Mouse (Mus musculus): ENCODE results near the gene Gm12166.

Gm12166 gene

GRCm38 (mm10) chr11:46052105-46052659, at the start of gene Gm12166:
TSS of gene Gm12166 (minus strand) at chr11:46052321.
- ChIA-PET POLR2A (interaction anchor here in 1 of 4 experiments (0.8 kb wide), 1 partner anchor 43 kb away, joined by 3 read pairs; no protein-coding TSS in a partner anchor), CTCF (interaction anchor here in 2 of 4 experiments (0.6 to 0.9 kb wide), 2 partner anchors 92 to 125 kb away, joined by 3 read pairs; no protein-coding TSS in a partner anchor)

DNA sequence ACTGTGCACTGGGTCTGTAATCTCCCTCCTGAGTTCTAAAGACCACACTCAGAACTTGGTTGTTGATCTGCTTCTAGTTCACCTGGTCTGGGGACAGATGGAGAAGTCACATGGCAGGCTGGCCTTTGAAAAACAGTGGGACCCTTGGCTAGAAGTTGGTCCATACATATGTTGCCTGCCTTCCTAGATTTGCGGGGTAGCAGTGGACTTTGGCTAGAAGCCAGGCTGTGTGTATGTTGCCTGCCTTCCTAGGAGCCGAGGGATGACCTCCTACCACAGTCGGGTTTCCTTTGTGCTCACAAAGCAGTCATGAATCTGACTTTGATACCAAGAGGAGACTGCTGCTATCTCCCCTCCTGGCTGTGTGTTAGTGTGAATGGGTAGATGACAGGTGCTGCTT, 44.9 kb upstream of the Gm12166 start:
- ChIA-PET POLR2A (interaction anchor here in 2 of 4 experiments (1.3 to 4.5 kb wide), 8 partner anchors 8 to 30 kb away, joined by 4 to 58 read pairs (median 22); no protein-coding TSS in a partner anchor), CTCF (interaction anchor here in 2 of 4 experiments (0.7 kb wide), 2 partner anchors 18 to 77 kb away, joined by 3 to 5 read pairs; no protein-coding TSS in a partner anchor)

- ChIA-PET POLR2A (interaction anchor here in 3 of 4 experiments (0.6 to 3.2 kb wide), 26 partner anchors 9 to 221 kb away, joined by 3 to 58 read pairs (median 5); partner anchors contain the start of genes Adam19 (in 1 of the 3) and Thg1l (in 1 of the 3)), CTCF (interaction anchor here in 3 of 4 experiments (0.6 to 1.4 kb wide), 5 partner anchors 19 to 142 kb away, joined by 3 to 9 read pairs (median 3); no protein-coding TSS in a partner anchor)
These were observed 44.1 kb upstream of the Gm12166 start for GRCm38 (mm10) chr11:46096265-46096649.

DNA sequence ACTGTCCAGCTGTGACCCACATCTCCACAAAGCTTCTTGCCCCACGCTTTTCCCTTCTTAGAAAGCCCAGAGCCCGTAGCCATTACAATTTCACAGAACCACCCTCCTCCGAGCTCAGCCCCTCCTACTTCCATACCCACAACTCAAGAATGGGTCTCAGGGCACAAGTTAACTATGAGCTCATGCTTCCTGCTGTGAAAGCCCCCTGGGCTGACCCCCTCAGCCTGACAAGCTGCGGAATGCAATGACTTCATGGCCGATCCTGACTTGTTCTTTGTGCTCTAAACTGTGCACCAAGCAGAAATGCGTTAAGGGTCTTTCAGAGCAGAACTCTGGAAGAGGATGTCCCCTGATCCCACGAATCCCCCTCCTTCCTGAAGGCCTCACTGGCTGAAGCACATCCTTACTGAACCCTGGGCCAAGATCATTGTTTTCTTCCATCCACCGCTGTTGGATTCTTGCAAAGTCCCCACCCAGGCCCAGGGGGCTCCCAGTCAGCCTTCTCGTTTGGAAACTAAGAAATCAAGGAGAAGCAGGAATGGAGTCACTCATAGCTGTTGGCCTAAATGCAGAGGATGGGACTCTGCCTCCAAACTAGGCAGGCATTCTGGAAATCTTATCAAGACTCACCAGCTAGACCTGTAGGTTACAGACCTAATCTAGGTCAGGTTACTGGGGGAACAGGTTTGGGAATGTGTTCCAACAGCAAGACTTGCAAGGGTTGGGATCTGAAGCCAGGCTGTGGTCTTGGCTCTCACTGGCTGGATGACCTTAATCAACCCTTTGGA, 43.5 kb upstream of the Gm12166 start:
- ChIA-PET POLR2A (interaction anchor here in 3 of 4 experiments (0.6 to 3.2 kb wide), 36 partner anchors 9 to 220 kb away, joined by 3 to 58 read pairs (median 4); partner anchors contain the start of genes Adam19 (in 1 of the 3) and Thg1l (in 1 of the 3)), CTCF (interaction anchor here in 3 of 4 experiments (1.0 to 1.4 kb wide), 3 partner anchors 20 to 123 kb away, joined by 3 to 9 read pairs (median 4); no protein-coding TSS in a partner anchor)

GRCm38 (mm10) chr11:46092121-46092520, 40.0 kb upstream of the Gm12166 start:
- CTCF ChIA-PET = interaction anchor here in 1 of 4 experiments (0.9 to 1.1 kb wide), 2 partner anchors 35 to 183 kb away, joined by 3 read pairs; no protein-coding TSS in a partner anchor
- POLR2A ChIA-PET = interaction anchor here in 2 of 4 experiments (0.6 to 4.5 kb wide), 13 partner anchors 9 to 478 kb away, joined by 3 to 45 read pairs (median 15); partner anchors contain the start of gene Adam19 (in 1 of the 2)

- ChIA-PET CTCF (interaction anchor here in 2 of 4 experiments (0.8 to 1.1 kb wide), 3 partner anchors 20 to 184 kb away, joined by 3 read pairs; no protein-coding TSS in a partner anchor), POLR2A (interaction anchor here (0.6 to 5.1 kb wide), 38 partner anchors 8 to 57 kb away, joined by 3 to 45 read pairs (median 4); partner anchors contain the start of gene Adam19 (in 1 of the 4))
These were observed 39.0 kb upstream of the Gm12166 start for GRCm38 (mm10) chr11:46090951-46091667.

GRCm38 (mm10) chr11:46090036-46090725, 38.1 kb upstream of the Gm12166 start:
- CTCF ChIA-PET = interaction anchor here in 1 of 4 experiments (0.8 kb wide), 1 partner anchor 19 kb away, joined by 3 read pairs; no protein-coding TSS in a partner anchor
- POLR2A ChIA-PET = interaction anchor here in 3 of 4 experiments (0.7 to 5.1 kb wide), 30 partner anchors 9 to 58 kb away, joined by 3 to 45 read pairs (median 8); partner anchors contain the start of gene Adam19 (in 1 of the 3)

DNA sequence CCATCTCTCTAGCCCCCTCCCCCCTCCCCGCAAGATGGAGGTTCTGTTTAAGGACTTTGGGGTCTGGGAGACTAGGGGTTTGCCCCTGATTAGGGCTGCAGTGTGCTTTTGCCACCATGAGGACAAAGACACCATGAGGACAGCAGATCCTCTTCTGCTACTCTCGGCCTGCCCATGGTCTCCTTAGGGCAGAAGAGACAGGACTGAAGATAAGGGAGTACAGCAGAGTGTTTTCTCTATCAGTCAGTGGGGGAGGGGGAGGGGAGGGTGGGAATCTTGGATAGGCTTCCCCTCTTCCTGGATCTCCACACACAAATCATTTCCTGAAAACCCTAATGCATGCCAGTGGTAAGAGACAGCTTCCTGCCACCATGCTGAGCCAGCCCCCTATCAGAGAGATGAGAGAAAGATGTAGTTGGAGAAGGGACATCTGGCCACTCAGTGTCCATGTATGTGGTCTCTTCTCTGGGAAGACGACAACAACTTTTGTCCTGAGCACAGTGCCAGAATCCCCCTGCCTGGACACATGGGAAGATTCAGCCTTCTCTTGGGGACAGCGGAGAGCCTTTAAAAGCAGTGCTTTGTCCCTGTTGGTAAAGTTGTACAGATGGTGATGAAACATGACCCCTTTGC, 37.1 kb upstream of the Gm12166 start:
- CTCF ChIA-PET = no interaction called here

GRCm38 (mm10) chr11:46086446-46086845, 34.3 kb upstream of the Gm12166 start:
- POLR2A ChIA-PET = interaction anchor here in 2 of 4 experiments (1.0 to 5.1 kb wide), 13 partner anchors 9 to 31 kb away, joined by 3 to 38 read pairs (median 5); no protein-coding TSS in a partner anchor
- CTCF ChIA-PET = no interaction called here

More for the DNA sequence above, 37.1 kb upstream of the Gm12166 start:
- POLR2A ChIA-PET = interaction anchor here in 2 of 4 experiments (1.2 to 5.1 kb wide), 15 partner anchors 8 to 42 kb away, joined by 3 to 45 read pairs (median 12); no protein-coding TSS in a partner anchor

DNA sequence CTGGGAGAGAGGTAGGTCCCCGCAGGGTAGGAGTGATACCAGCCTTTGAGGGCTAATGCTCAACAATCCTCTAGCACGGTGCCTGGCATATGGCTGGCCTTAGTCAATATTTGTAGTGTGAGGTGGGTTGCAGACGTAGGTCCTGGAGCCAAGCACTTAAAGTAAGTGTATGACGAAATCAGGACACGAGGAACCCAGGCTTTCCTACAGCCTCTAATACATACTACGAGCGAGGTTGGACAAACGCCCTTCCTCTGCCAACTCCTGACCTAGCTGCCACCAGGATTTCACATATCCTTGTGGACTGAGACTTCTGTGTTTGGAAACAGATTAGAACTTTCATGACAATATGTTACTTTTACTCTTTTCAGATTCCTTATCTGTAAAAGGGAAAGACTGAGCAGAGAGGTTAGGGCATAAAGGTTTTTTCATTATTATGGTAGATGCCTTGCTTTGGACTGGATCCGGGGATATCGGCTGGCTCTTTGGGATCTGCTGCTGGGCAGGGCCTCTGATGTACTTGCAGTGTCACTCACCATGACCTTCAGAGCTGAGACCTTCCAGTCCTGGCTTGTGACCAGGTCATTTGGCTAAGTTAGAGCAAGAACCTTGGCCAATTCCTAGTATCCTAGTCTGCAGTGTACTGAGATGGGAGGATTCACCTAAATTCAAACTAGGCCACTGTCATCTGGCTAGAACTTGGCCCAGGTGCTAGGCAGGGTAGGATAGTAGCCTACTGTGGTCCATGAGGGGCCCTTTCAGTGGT, 33.5 kb upstream of the Gm12166 start:
- CTCF ChIA-PET = no interaction called here
- POLR2A ChIA-PET = interaction anchor here in 3 of 4 experiments (0.9 to 5.1 kb wide), 17 partner anchors 10 to 41 kb away, joined by 3 to 38 read pairs (median 5); no protein-coding TSS in a partner anchor

DNA sequence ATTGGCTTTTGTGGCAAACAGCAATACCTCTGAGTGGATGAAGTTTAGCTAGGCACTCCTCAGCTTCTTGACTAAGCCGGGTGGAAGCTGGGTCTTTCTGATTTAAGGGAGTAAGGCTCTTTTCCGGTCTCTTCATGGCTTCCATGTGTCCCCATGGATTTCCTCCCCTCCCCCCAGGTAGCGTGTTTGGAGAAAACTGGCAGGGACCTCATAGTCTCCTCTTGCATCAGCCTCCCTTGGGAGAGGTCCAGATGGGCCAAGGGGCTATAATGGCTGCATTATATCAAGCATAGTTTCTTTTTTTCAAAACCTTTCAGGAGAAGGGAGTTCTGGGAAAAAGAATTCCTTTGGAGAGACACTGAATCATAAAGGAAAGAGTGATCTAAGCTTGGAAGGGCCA, 32.4 kb upstream of the Gm12166 start:
- ChIA-PET CTCF (no interaction called here), POLR2A (interaction anchor here in 3 of 4 experiments (0.6 to 4.6 kb wide), 17 partner anchors 11 to 124 kb away, joined by 3 to 21 read pairs (median 4); no protein-coding TSS in a partner anchor)

GRCm38 (mm10) chr11:46083835-46084444, 31.8 kb upstream of the Gm12166 start:
- ChIA-PET CTCF (no interaction called here), POLR2A (interaction anchor here in 2 of 4 experiments (0.6 to 4.6 kb wide), 12 partner anchors 11 to 39 kb away, joined by 3 to 21 read pairs (median 4); no protein-coding TSS in a partner anchor)

GRCm38 (mm10) chr11:46083405-46083804, 31.3 kb upstream of the Gm12166 start:
- CTCF ChIA-PET = interaction anchor here in 1 of 4 experiments (0.6 kb wide), 1 partner anchor 33 kb away, joined by 4 read pairs; no protein-coding TSS in a partner anchor
- POLR2A ChIA-PET = interaction anchor here in 2 of 4 experiments (0.6 to 4.6 kb wide), 5 partner anchors 12 to 32 kb away, joined by 4 to 21 read pairs (median 14); no protein-coding TSS in a partner anchor

DNA sequence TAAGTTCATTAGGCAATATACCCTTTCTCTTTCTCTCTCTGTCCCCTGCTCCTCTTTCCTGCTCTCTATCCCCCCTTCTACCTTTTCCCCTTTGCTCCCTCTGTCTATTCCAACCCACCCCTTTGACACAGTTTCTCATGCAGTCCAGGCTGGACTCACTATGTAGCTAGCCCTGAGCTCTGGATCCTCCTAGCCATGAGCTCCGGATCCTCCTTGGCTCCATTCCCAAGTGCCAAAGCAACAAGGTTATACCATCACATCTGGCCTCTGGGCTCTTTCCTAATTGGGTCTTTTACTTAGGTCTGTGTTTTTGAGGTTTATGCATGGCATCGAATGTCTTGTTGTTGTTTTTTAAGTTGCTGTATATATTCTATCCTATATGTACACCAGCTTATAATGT, 29.0 kb upstream of the Gm12166 start:
- POLR2A ChIA-PET = interaction anchor here in 3 of 4 experiments (0.6 to 2.9 kb wide), 9 partner anchors 9 to 109 kb away, joined by 3 to 33 read pairs (median 4); no protein-coding TSS in a partner anchor
- CTCF ChIA-PET = interaction anchor here in 1 of 4 experiments (0.9 kb wide), 1 partner anchor 135 kb away, joined by 3 read pairs; no protein-coding TSS in a partner anchor

- POLR2A ChIA-PET = interaction anchor here in 2 of 4 experiments (0.8 to 3.5 kb wide), 15 partner anchors 8 to 44 kb away, joined by 3 to 25 read pairs (median 6); no protein-coding TSS in a partner anchor
- CTCF ChIA-PET = interaction anchor here in 1 of 4 experiments (1.1 kb wide), 1 partner anchor 198 kb away, joined by 3 read pairs; no protein-coding TSS in a partner anchor
These were observed 25.7 kb upstream of the Gm12166 start for GRCm38 (mm10) chr11:46077732-46078375.
